Mouse (Mus musculus) activated CD4-positive, CD25-positive, alpha-beta regulatory T cell, adult 4 months (primary cell): ENCODE measurements around the gene Cdk16. TPM values are rescaled to one million over a fixed set of nuclear protein-coding genes. Genes with fewer than 3 reads are reported as not detected.
"Not testable (repeated sequence)": the region's sequence is repeated elsewhere in the genome, so short reads cannot be mapped to it uniquely, and the experiment has no call there.

Experiments
- ATAC-seq: one replicate; pipeline ENCODE4 v1.8.0; 2017
- polyA plus RNA-seq, 2 experiments: library from polyadenylated mRNA; unstranded; fragments of 100-300 nt; shearing (Covaris generic); gene quantifications; one replicate each; pipeline ENCODE4 v1.2.1; 2017

Cdk16 gene
- polyA plus RNA-seq = 1 to 10 TPM; 6.7 to 8.4 TPM

DNA sequence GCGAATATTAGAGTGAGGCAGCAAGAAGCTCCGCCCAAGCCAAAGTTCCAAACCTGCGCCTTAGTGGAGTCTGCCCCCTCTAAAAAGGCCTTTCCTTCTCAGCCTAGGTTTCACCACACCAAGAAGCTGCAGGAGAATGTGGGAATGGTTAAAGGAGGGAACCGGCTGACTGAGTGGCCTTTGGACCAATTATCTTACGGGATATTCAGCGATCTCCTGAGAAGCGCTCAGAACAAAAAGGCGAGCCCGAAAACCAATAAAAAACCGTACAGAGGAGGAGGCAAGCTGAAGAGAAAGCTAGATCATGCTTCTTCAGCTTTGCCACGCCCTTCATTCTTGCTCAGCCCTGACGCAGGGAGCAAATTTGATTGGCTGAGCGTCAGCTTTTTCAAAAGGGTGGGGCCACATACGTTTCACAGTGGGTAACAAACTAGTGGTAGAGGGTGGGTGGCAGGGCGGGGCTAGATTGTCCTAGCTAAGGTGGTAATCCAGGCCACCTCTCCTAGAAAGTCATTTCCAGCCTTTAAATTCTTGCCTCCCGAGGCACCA lies at the start of gene Cdk16:
Cdk16 (plus strand) TSS at position 436 of the 549 bp plus-strand sequence.
- peak; percentile 88 for ATAC-seq

DNA sequence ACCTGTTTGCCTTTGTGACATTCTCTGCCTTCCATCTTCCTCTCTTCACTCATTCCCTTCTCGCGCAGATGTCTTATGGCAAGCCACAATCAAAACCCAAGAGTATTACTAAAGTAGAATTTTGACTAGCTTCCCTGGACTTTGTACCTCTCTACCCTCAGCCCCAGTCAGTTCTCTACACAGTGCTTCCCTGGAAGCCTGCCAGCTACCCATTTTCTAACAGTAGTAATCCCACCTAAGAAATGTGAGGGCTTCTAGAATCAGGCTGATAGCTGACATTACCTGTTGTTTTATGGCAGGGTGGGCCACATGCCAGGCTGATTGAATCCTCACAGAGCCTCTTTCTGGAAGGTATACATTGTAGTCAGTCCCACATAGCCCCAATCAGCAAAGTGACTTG lies 49.6 kb upstream of the Cdk16 start:
- no peak for ATAC-seq

GRCm38 (mm10) chrX:20644780-20645179 lies 43.0 kb upstream of the Cdk16 start:
- ATAC-seq = no peak

- ATAC-seq = no peak
These were observed 30.2 kb upstream of the Cdk16 start for GRCm38 (mm10) chrX:20657593-20657992.

GRCm38 (mm10) chrX:20658026-20658652 lies 29.6 kb upstream of the Cdk16 start, which contains the start of gene Uba1:
Uba1 (plus strand) TSS chrX:20658326.
- ATAC-seq = peak; percentile 82

DNA sequence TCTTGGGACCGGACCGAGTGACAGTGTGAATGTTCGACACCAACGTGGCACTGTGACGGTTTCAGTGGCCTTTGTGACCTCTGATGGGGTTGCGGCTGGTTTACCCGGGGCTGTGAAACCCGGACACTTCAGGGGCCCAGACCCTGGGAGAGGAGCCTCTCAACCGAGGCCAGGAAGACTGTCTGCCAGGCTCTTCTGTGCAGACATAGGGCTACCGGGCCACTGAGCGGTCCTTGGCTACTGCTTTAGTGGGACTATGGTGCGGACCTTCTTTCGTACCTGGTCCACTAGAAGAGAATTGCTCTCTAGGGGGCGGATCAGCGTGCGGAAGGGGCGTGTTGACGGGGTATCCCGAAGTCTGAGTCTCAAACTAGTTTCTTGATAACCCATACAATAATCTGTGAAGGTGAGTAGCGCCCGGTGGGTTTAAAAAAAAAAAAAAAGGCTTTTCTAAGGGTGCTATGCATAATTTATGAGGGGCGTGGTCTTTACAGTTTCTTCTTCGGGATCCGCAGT lies 28.8 kb upstream of the Cdk16 start:
- no peak for ATAC-seq

GRCm38 (mm10) chrX:20662317-20662715 lies 25.4 kb upstream of the Cdk16 start:
- ATAC-seq = no peak

- peak; percentile 71 for ATAC-seq
These were observed 24.9 kb upstream of the Cdk16 start for GRCm38 (mm10) chrX:20662716-20663443.

GRCm38 (mm10) chrX:20663444-20663790 lies 24.3 kb upstream of the Cdk16 start:
- peak; percentile 13 for ATAC-seq

GRCm38 (mm10) chrX:20688068-20688547 lies 354 bp downstream of the Cdk16 start:
- peak; percentile 61 for ATAC-seq

DNA sequence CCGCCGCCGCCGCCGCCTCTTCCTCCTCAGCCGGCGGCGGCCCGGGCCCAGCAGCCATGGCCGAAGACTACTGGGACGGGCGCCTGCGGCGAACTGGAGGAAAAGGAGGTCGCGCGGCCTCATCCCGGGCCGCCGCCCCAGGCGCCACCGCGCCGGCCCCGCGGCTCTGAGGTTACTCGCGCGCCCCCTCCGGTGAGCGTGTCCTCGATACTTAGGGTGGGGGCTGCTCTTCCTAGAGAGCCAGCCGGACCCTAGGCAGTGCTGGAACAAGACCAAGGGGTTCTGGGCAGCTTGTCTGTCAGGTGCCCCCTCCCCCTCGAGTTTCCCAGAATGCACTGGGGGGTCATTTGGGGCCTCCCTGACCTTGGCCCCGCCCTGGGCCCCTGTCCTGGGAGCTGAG lies 861 bp downstream of the Cdk16 start:
- ATAC-seq = no peak

GRCm38 (mm10) chrX:20691566-20691965 lies 3.8 kb downstream of the Cdk16 start:
- no peak for ATAC-seq

DNA sequence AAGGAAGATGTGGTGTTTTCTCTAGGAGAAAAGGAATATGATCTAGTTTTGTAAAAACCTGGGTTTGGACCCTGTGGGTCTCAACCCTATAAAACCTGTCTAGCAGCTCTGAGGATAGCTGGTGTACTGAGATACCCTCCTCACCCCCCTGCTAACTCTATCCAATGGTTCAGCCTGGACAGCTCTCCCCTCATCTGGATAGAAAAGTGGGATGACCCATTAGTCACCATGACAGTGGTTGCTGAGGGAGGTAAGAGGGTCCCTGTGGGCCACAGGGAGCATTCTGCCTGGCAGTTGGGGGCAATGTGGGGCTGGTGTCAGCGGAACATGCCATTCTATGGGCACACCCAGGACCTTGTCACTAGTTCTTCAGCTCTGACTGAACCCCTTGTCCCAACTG lies 4.9 kb downstream of the Cdk16 start:
- ATAC-seq = no peak

DNA sequence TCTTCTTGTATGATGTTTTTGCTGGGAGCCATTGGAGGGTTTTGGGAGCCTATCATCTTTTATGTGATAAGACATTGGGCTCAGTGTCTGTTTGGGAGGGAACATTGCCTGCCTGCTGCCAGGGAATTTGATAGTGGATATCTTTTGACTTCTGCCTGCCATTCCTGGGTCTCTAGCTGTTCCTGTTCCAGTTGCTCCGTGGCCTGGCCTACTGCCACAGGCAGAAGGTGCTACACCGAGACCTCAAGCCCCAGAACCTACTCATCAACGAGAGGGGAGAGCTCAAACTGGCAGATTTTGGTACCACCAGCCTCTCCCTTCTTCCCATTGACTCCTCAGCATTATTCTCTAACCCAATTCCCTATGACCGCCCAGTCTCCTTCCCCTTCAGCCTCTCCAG lies 8.1 kb downstream of the Cdk16 start:
- no peak for ATAC-seq

- no peak for ATAC-seq
These were observed 16.1 kb downstream of the Cdk16 start, which contains the start of gene Usp11 for GRCm38 (mm10) chrX:20703741-20704290. Usp11 (plus strand) TSS chrX:20703906.

- peak; percentile 87 for ATAC-seq
These were observed 16.7 kb downstream of the Cdk16 start for GRCm38 (mm10) chrX:20704295-20705082.

- ATAC-seq = no peak
These were observed 17.3 kb downstream of the Cdk16 start for GRCm38 (mm10) chrX:20705083-20705402.

DNA sequence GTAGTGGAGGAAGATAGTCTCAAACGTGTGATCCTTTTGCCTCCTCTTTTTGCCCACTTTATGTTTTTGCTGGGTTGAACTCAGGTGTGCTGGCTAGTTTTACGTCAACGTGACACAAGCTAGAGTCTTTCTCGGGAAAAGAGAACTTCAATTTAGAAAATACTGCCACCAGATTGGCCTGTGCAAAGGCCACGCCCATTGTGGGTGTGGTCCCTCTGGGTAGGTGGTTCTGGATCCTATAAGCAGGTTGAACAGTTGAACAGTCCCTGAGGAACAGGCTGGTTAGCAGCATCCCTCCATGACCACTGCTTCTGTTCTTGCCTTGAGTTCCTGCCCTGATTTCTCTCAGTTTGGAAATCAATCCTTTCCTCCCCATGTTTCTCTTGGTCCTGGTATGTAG lies 40.9 kb downstream of the Cdk16 start:
- no peak for ATAC-seq

- ATAC-seq = not testable (repeated sequence)
These were observed 42.3 kb downstream of the Cdk16 start for GRCm38 (mm10) chrX:20730048-20730447.

- no peak for ATAC-seq
These were observed 48.7 kb downstream of the Cdk16 start for GRCm38 (mm10) chrX:20736479-20736878.

- ATAC-seq = no peak
These were observed 61.1 kb downstream of the Cdk16 start for GRCm38 (mm10) chrX:20748829-20749228.
